Mouse (Mus musculus) cerebellum, adult 9-10 months (tissue): ENCODE data around the gene Atp10a.

ENCODE experiments used
- DNase-seq: peaks from one replicate; pipeline ENCODE4 v3.0.0; 2022

Atp10a gene

GRCm38 (mm10) chr7:58690997-58691596, 35.1 kb downstream of the Atp10a start:
- DNase-seq, result no peak

- DNase-seq, result no peak
Observed at GRCm38 (mm10) chr7:58692704-58693103, 36.7 kb downstream of the Atp10a start.

GRCm38 (mm10) chr7:58693342-58693741, 37.4 kb downstream of the Atp10a start:
- no peak for DNase-seq

GRCm38 (mm10) chr7:58695661-58696060, 39.7 kb downstream of the Atp10a start:
- no peak for DNase-seq

GRCm38 (mm10) chr7:58697092-58697491, 41.1 kb downstream of the Atp10a start:
- DNase-seq, result no peak

GRCm38 (mm10) chr7:58698738-58699442, 42.9 kb downstream of the Atp10a start:
- no peak for DNase-seq

- DNase-seq, result no peak
Observed at GRCm38 (mm10) chr7:58701311-58701710, 45.3 kb downstream of the Atp10a start.

- DNase-seq, result no peak
Observed at GRCm38 (mm10) chr7:58705158-58705557, 49.2 kb downstream of the Atp10a start.

GRCm38 (mm10) chr7:58709306-58709705, 53.3 kb downstream of the Atp10a start:
- DNase-seq, result no peak

GRCm38 (mm10) chr7:58710312-58710711, 54.3 kb downstream of the Atp10a start:
- no peak for DNase-seq

GRCm38 (mm10) chr7:58711811-58712210, 55.8 kb downstream of the Atp10a start:
- no peak for DNase-seq

GRCm38 (mm10) chr7:58715576-58716144, 59.7 kb downstream of the Atp10a start:
- no peak for DNase-seq

- no peak for DNase-seq
Observed at GRCm38 (mm10) chr7:58716626-58717025, 60.7 kb downstream of the Atp10a start.

- DNase-seq, result no peak
Observed at GRCm38 (mm10) chr7:58718556-58718955, 62.6 kb downstream of the Atp10a start.

- DNase-seq, result no peak
Observed at GRCm38 (mm10) chr7:58719218-58719938, 63.4 kb downstream of the Atp10a start.

GRCm38 (mm10) chr7:58722250-58722649, 66.3 kb downstream of the Atp10a start:
- no peak for DNase-seq

- DNase-seq, result peak; percentile 56
Observed at GRCm38 (mm10) chr7:58730201-58730600, 74.2 kb downstream of the Atp10a start.

- no peak for DNase-seq
Observed at GRCm38 (mm10) chr7:58730831-58731230, 74.9 kb downstream of the Atp10a start.

GRCm38 (mm10) chr7:58732406-58732805, 76.4 kb downstream of the Atp10a start:
- no peak for DNase-seq

GRCm38 (mm10) chr7:58733490-58733901, 77.5 kb downstream of the Atp10a start:
- no peak for DNase-seq

GRCm38 (mm10) chr7:58736841-58737547, 81.0 kb downstream of the Atp10a start:
- no peak for DNase-seq

GRCm38 (mm10) chr7:58740196-58740595, 84.2 kb downstream of the Atp10a start:
- DNase-seq, result no peak

GRCm38 (mm10) chr7:58740842-58741241, 84.9 kb downstream of the Atp10a start:
- no peak for DNase-seq
